Mouse (Mus musculus) liver, adult 2 months (tissue): ENCODE measurements at regions not wholly inside any gene's neighbourhood (a gene's known extent, or its start where the extent isn't known, plus 50 kb on each side); places are given as distances from the start of the nearest gene placed in this dataset.

Experiments used
- DNase-seq: peaks from one replicate; pipeline ENCODE4 v3.0.0-alpha.2; 2011; ENCODE audit warnings: low read depth, low spot score; ENCODE audit errors: extremely low read depth
- H3K27ac ChIP-seq: fragments of 200-500 bp; replicated peaks from 2 replicates; pipeline ENCODE4 v1.5.1; 2012; ENCODE audit warnings: low read depth, mild to moderate bottlenecking, control low read depth, inconsistent platforms, low read length; ENCODE audit not compliant: insufficient read depth
- H3K27me3 ChIP-seq: fragments of 200-500 bp; 2 replicates; pipeline ENCODE4 v1.6.1; 2012; ENCODE audit warnings: mild to moderate bottlenecking, moderate library complexity, low read length, inconsistent platforms; ENCODE audit not compliant: control insufficient read depth, insufficient read depth
- H3K36me3 ChIP-seq: fragments of 200-500 bp; 2 replicates; pipeline ENCODE4 v1.6.1; 2012; ENCODE audit warnings: low read length, inconsistent platforms; ENCODE audit not compliant: control insufficient read depth, insufficient read depth
- H3K4me1 ChIP-seq: fragments of 200-500 bp; 2 replicates; pipeline ENCODE4 v1.6.1; 2011; ENCODE audit warnings: low read length; ENCODE audit not compliant: control insufficient read depth, insufficient read depth
- H3K4me3 ChIP-seq: fragments of 200-500 bp; 2 replicates; pipeline ENCODE4 v1.5.1; 2011; ENCODE audit warnings: low read depth, mild to moderate bottlenecking, control low read depth, low read length, moderate library complexity; ENCODE audit not compliant: insufficient read depth
- H3K79me2 ChIP-seq: fragments of 200-500 bp; 2 replicates; pipeline ENCODE4 v1.6.1; 2012; ENCODE audit warnings: inconsistent platforms, mild to moderate bottlenecking, low read length, moderate library complexity; ENCODE audit not compliant: control insufficient read depth, insufficient read depth
- H3K9ac ChIP-seq: fragments of 200-500 bp; 2 replicates; pipeline ENCODE4 v1.6.1; 2012; ENCODE audit warnings: low read depth, mild to moderate bottlenecking, control low read depth, inconsistent platforms, low read length
- CTCF ChIP-seq: fragments of 200-500 bp; IDR thresholded peaks from 2 replicates; pipeline ENCODE4 v1.5.1; 2011; ENCODE audit warnings: low read depth, low read length, control low read depth
- POLR2A ChIP-seq: fragments of 200-500 bp; IDR thresholded peaks from 2 replicates; pipeline ENCODE4 v1.6.1; 2011; ENCODE audit warnings: low read length, control low read depth; ENCODE audit not compliant: insufficient read depth; ENCODE audit errors: extremely low read depth
- WGBS: fragments of 180-500 bp; shearing (Covaris S2); methylation state at CpG from one replicate; pipeline ENCODE4 v1.1.7; 2018; 5-methylcytosine and 5-hydroxymethylcytosine counted together

- 64% methylated on average over 6 of the region's 6 CpGs for WGBS
- TF ChIP-seq CTCF (no peak), POLR2A (no peak)
- Histone ChIP-seq H3K36me3 (no peaks in the 10 kb centered on the region), H3K27me3 (no peaks in the 10 kb centered on the region), H3K79me2 (no peaks in the 10 kb centered on the region), H3K27ac (no peak overlapping the region), H3K4me1 (no peaks in the 10 kb centered on the region), H3K4me3 (no peak overlapping the region), H3K9ac (no peak overlapping the region)
- DNase-seq: no peak
Observed at GRCm38 (mm10) chr9:46555156-46555555, 235.4 kb upstream of the 4931429L15Rik start.

GRCm38 (mm10) chr9:46554586-46555152 is 234.9 kb upstream of the 4931429L15Rik start:
- 76% methylated on average over 6 of the region's 6 CpGs for WGBS
- TF ChIP-seq CTCF (no peak), POLR2A (no peak)
- H3K9ac ChIP-seq: no peak overlapping the region
- no peak for DNase-seq
- H3K27ac ChIP-seq: no peak overlapping the region
- H3K79me2 ChIP-seq: no peaks in the 10 kb centered on the region
- H3K4me1 ChIP-seq: no peaks in the 10 kb centered on the region
- no peak overlapping the region for H3K4me3 ChIP-seq
- no peaks in the 10 kb centered on the region for H3K27me3 ChIP-seq
- H3K36me3 ChIP-seq: no peaks in the 10 kb centered on the region

- Histone ChIP-seq H3K79me2 (no peaks in the 10 kb centered on the region), H3K4me1 (no peaks in the 10 kb centered on the region), H3K36me3 (no peaks in the 10 kb centered on the region), H3K4me3 (no peak overlapping the region), H3K27me3 (no peaks in the 10 kb centered on the region), H3K9ac (no peak overlapping the region), H3K27ac (no peak overlapping the region)
- TF ChIP-seq CTCF (no peak), POLR2A (no peak)
- WGBS: 43% methylated on average over 4 of the region's 4 CpGs
- peak; percentile 43 for DNase-seq
Observed at GRCm38 (mm10) chr9:46549416-46549815, 229.6 kb upstream of the 4931429L15Rik start.

- H3K4me3 ChIP-seq: no peak overlapping the region
- no peak for TF ChIP-seq CTCF
- TF ChIP-seq POLR2A: no peak
- H3K79me2 ChIP-seq: no peaks in the 10 kb centered on the region
- H3K36me3 ChIP-seq: no peaks in the 10 kb centered on the region
- no peak overlapping the region for H3K9ac ChIP-seq
- DNase-seq: no peak
- WGBS: 85% methylated on average over 3 of the region's 3 CpGs
- no peak overlapping the region for H3K27ac ChIP-seq
- no peaks in the 10 kb centered on the region for H3K4me1 ChIP-seq
- H3K27me3 ChIP-seq: no peaks in the 10 kb centered on the region
Observed at GRCm38 (mm10) chr9:46544326-46544725, 224.5 kb upstream of the 4931429L15Rik start.

GRCm38 (mm10) chr9:46541001-46541400 is 221.2 kb upstream of the 4931429L15Rik start:
- Histone ChIP-seq H3K27ac (no peak overlapping the region), H3K9ac (no peak overlapping the region), H3K27me3 (no peaks in the 10 kb centered on the region), H3K36me3 (no peaks in the 10 kb centered on the region), H3K79me2 (no peaks in the 10 kb centered on the region), H3K4me3 (no peak overlapping the region), H3K4me1 (no peaks in the 10 kb centered on the region)
- no peak for TF ChIP-seq POLR2A
- TF ChIP-seq CTCF: no peak
- WGBS: 76% methylated on average over 2 of the region's 2 CpGs
- DNase-seq: no peak

GRCm38 (mm10) chr9:46538616-46539015 is 218.8 kb upstream of the 4931429L15Rik start:
- Histone ChIP-seq H3K79me2 (no peaks in the 10 kb centered on the region), H3K36me3 (no peaks in the 10 kb centered on the region), H3K4me1 (no peaks in the 10 kb centered on the region), H3K4me3 (no peak overlapping the region), H3K27me3 (no peaks in the 10 kb centered on the region), H3K27ac (no peak overlapping the region), H3K9ac (no peak overlapping the region)
- no peak for DNase-seq
- WGBS: 71% methylated on average over 4 of the region's 4 CpGs
- TF ChIP-seq POLR2A (no peak), CTCF (no peak)
